Mouse (Mus musculus) ES-E14 (cell line): ENCODE measurements around the gene Rapgef2.

Source experiments
- CHD2 ChIP-seq: IDR thresholded peaks from 2 replicates; pipeline ENCODE4 v1.6.1; 2014; ENCODE audit warnings: mild to moderate bottlenecking, low read depth, low read length, inconsistent platforms
- HCFC1 ChIP-seq: IDR thresholded peaks from 2 replicates; pipeline ENCODE4 v1.6.1; 2012; ENCODE audit warnings: low read length, inconsistent platforms, borderline replicate concordance; ENCODE audit not compliant: insufficient read depth
- MAFK ChIP-seq: IDR thresholded peaks from 2 replicates; pipeline ENCODE4 v1.6.1; 2014; ENCODE audit warnings: mild to moderate bottlenecking, low read depth, low read length, inconsistent platforms; ENCODE audit not compliant: insufficient read depth
- ZC3H11A ChIP-seq: IDR thresholded peaks from 2 replicates; pipeline ENCODE4 v1.6.1; 2012; ENCODE audit warnings: low read depth, mild to moderate bottlenecking, inconsistent platforms, low read length, borderline replicate concordance

DNA sequence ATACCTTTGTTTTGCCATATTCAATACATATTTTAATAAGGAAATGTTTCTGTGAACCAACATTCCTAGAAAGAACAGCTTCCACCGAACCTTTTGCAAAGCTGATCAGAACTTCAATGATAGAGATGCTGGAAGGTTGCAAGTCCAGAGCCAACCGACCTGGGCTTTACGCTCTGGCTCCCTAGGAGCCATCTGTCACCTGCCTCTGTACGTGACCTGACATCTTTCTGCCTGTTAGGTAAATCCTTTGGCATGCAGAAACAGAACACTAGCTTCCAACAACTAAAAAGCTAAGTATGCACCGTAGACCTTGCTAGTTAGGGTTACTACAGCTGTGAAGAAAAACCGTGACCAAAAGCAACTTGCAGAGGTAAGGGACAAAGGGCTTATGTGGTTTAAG is 178.1 kb downstream of the Rapgef2 start:
- TF ChIP-seq CHD2 (no peak), MAFK (no peak), HCFC1 (no peak), ZC3H11A (no peak)
